Mouse (Mus musculus): ENCODE measurements at regions not wholly inside any gene's neighbourhood (a gene's known extent, or its start where the extent isn't known, plus 50 kb on each side); places are given as distances from the start of the nearest gene placed in this dataset.

DNA sequence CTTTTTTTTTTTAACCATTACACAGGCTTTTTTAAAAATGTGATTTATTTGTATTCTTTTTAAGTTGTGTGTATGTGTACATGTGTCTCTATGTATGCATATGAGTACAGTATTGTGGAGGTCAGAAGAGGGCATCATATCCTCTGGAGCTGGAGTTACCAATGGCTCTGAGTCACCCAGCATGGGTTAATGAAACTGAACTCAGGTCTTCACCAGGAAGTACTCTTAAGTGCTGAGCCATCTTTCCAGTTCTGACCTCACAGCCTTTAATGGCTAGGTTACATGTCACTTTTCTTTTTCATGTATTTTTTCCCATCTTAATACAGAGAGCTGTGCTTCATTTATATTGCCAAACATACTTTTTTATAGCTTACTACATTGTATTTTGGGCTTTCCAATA, 136.8 kb downstream of the Kcnj2 start:
- no peak for TF ChIP-seq EP300 (IDR thresholded peaks at IDR 0.05; ENCODE audit: low read depth)
- TF ChIP-seq CTCF (IDR thresholded peaks at IDR 0.05; ENCODE audit: low read depth) = no peak

All from liver, embryonic 14.5 days (tissue).